Mouse (Mus musculus): ENCODE data around the gene Sowahd. TPM values are rescaled to one million over a fixed set of nuclear protein-coding genes. Genes with fewer than 3 reads are reported as not detected.

Gene Sowahd
- total and polyA plus RNA-seq, 2 experiments from 2014 or later, result 0.09 TPM; not detected in 1

GRCm38 (mm10) chrX:37085665-37086064 is 37.0 kb downstream of the Sowahd start:
- H3K36me3 ChIP-seq (ENCODE audit: insufficient read depth, low read length), result no peaks in the 10 kb centered on the region
- DNase-seq (ENCODE audit: low spot score) (peak; percentile 9), ATAC-seq (peak; percentile 55)
- TF ChIP-seq CTCF (IDR thresholded peaks at IDR 0.05; ENCODE audit: low read depth), result no peak
- H3K4me2 ChIP-seq (ENCODE audit: low read depth, low read length), result peak overlapping the region; percentile 62
- H3K27me3 ChIP-seq (ENCODE audit: insufficient read depth, low read length), result no peaks in the 10 kb centered on the region
- peak overlapping the region; percentile 86 for H3K27ac ChIP-seq
- H3K9me3 ChIP-seq (ENCODE audit: low read length), result no peaks in the 10 kb centered on the region
- H3K9ac ChIP-seq (replicated peaks; ENCODE audit: low read length), result peak overlapping the region; percentile 61
- no peaks in the 10 kb centered on the region for H3K4me1 ChIP-seq (ENCODE audit: insufficient read depth, low read length)
- WGBS, result 31% methylated on average over 9 of the region's 9 CpGs
- peak overlapping the region; percentile 51 for H3K4me3 ChIP-seq (ENCODE audit: low read length)

GRCm38 (mm10) chrX:37088778-37089177 is 40.1 kb downstream of the Sowahd start:
- ATAC-seq, result no peak
- no peak for TF ChIP-seq CTCF (IDR thresholded peaks at IDR 0.05; ENCODE audit: low read depth)
- no peak for DNase-seq (ENCODE audit: low spot score)
- Histone ChIP-seq H3K9ac (replicated peaks; ENCODE audit: low read length) (no peak overlapping the region), H3K9me3 (ENCODE audit: low read length) (no peaks in the 10 kb centered on the region), H3K27me3 (ENCODE audit: insufficient read depth, low read length) (no peaks in the 10 kb centered on the region), H3K36me3 (ENCODE audit: insufficient read depth, low read length) (no peaks in the 10 kb centered on the region), H3K4me2 (ENCODE audit: low read depth, low read length) (no peak overlapping the region), H3K27ac (no peak overlapping the region), H3K4me1 (ENCODE audit: insufficient read depth, low read length) (no peaks in the 10 kb centered on the region), H3K4me3 (ENCODE audit: low read length) (no peak overlapping the region)
- WGBS, result 81% methylated on average over 1 of the region's 1 CpGs

- H3K36me3 ChIP-seq (ENCODE audit: insufficient read depth, low read length), result no peaks in the 10 kb centered on the region
- WGBS, result 95% methylated on average over 3 of the region's 3 CpGs
- ATAC-seq (no peak), DNase-seq (ENCODE audit: low spot score) (no peak)
- no peak overlapping the region for H3K27ac ChIP-seq
- H3K4me1 ChIP-seq (ENCODE audit: insufficient read depth, low read length), result no peaks in the 10 kb centered on the region
- H3K4me3 ChIP-seq (ENCODE audit: low read length), result no peak overlapping the region
- H3K27me3 ChIP-seq (ENCODE audit: insufficient read depth, low read length), result no peaks in the 10 kb centered on the region
- H3K9me3 ChIP-seq (ENCODE audit: low read length), result no peaks in the 10 kb centered on the region
- no peak for TF ChIP-seq CTCF (IDR thresholded peaks at IDR 0.05; ENCODE audit: low read depth)
- H3K9ac ChIP-seq (replicated peaks; ENCODE audit: low read length), result no peak overlapping the region
- no peak overlapping the region for H3K4me2 ChIP-seq (ENCODE audit: low read depth, low read length)
Measured at GRCm38 (mm10) chrX:37091457-37091856, 42.8 kb downstream of the Sowahd start.

GRCm38 (mm10) chrX:37095106-37095768 is 46.6 kb downstream of the Sowahd start:
- Histone ChIP-seq H3K27ac (no peak overlapping the region), H3K9me3 (ENCODE audit: low read length) (no peaks in the 10 kb centered on the region), H3K36me3 (ENCODE audit: insufficient read depth, low read length) (no peaks in the 10 kb centered on the region), H3K27me3 (ENCODE audit: insufficient read depth, low read length) (no peaks in the 10 kb centered on the region), H3K4me3 (ENCODE audit: low read length) (no peak overlapping the region), H3K4me1 (ENCODE audit: insufficient read depth, low read length) (no peaks in the 10 kb centered on the region), H3K9ac (replicated peaks; ENCODE audit: low read length) (no peak overlapping the region), H3K4me2 (ENCODE audit: low read depth, low read length) (no peak overlapping the region)
- no peak for DNase-seq (ENCODE audit: low spot score)
- WGBS, result 91% methylated on average over 11 of the region's 11 CpGs
- TF ChIP-seq CTCF (IDR thresholded peaks at IDR 0.05; ENCODE audit: low read depth), result no peak
- no peak for ATAC-seq

- no peaks in the 10 kb centered on the region for H3K9me3 ChIP-seq (ENCODE audit: low read length)
- ATAC-seq (no peak), DNase-seq (ENCODE audit: low spot score) (no peak)
- no peak overlapping the region for H3K4me3 ChIP-seq (ENCODE audit: low read length)
- H3K9ac ChIP-seq (replicated peaks; ENCODE audit: low read length), result no peak overlapping the region
- no peaks in the 10 kb centered on the region for H3K4me1 ChIP-seq (ENCODE audit: insufficient read depth, low read length)
- TF ChIP-seq CTCF (IDR thresholded peaks at IDR 0.05; ENCODE audit: low read depth), result no peak
- H3K27me3 ChIP-seq (ENCODE audit: insufficient read depth, low read length), result no peaks in the 10 kb centered on the region
- no peak overlapping the region for H3K4me2 ChIP-seq (ENCODE audit: low read depth, low read length)
- H3K36me3 ChIP-seq (ENCODE audit: insufficient read depth, low read length), result no peaks in the 10 kb centered on the region
- WGBS, result 89% methylated on average over 3 of the region's 3 CpGs
- H3K27ac ChIP-seq, result no peak overlapping the region
Measured at GRCm38 (mm10) chrX:37098681-37099080, 50.0 kb downstream of the Sowahd start.

Other genes with a start within 250 kb of the Sowahd start
- 28.5 and 31.2 TPM in 2 replicates for gene Ube2a, start 174.9 kb upstream of the Sowahd start, total RNA-seq (2014; rRNA removed)
- gene Ube2a, start 174.9 kb upstream of the Sowahd start, polyA plus RNA-seq (2015; fragmentation: Nextera tagmentation; extraction: Ambion mirVana), result 134 and 140 TPM in 2 replicates
- 20.5 and 26.8 TPM in 2 replicates for gene C330007P06Rik, start 174.7 kb upstream of the Sowahd start, total RNA-seq (2014; rRNA removed)
- 20.5 and 21.5 TPM in 2 replicates for gene C330007P06Rik, start 174.7 kb upstream of the Sowahd start, polyA plus RNA-seq (2015; fragmentation: Nextera tagmentation; extraction: Ambion mirVana)
- 12.8 and 15.0 TPM in 2 replicates for gene Nkrf, start 145.9 kb upstream of the Sowahd start, total RNA-seq (2014; rRNA removed)
- 15.3 and 15.4 TPM in 2 replicates for gene Nkrf, start 145.9 kb upstream of the Sowahd start, polyA plus RNA-seq (2015; fragmentation: Nextera tagmentation; extraction: Ambion mirVana)
- 81.3 and 106 TPM in 2 replicates for gene Sept6, start 57.1 kb upstream of the Sowahd start, total RNA-seq (2014; rRNA removed)
- 55.0 and 59.6 TPM in 2 replicates for gene Sept6, start 57.1 kb upstream of the Sowahd start, polyA plus RNA-seq (2015; fragmentation: Nextera tagmentation; extraction: Ambion mirVana)
- 99.1 and 125 TPM in 2 replicates for gene Rpl39, start 36.6 kb downstream of the Sowahd start, total RNA-seq (2014; rRNA removed)
- 351 and 371 TPM in 2 replicates for gene Rpl39, start 36.6 kb downstream of the Sowahd start, polyA plus RNA-seq (2015; fragmentation: Nextera tagmentation; extraction: Ambion mirVana)
- 6.8 and 7.9 TPM in 2 replicates for gene Upf3b, start 61.5 kb downstream of the Sowahd start, total RNA-seq (2014; rRNA removed)
- gene Upf3b, start 61.5 kb downstream of the Sowahd start, polyA plus RNA-seq (2015; fragmentation: Nextera tagmentation; extraction: Ambion mirVana), result 22.8 and 25.9 TPM in 2 replicates
- 19.1 and 19.9 TPM in 2 replicates for gene Nkap, start 78.0 kb downstream of the Sowahd start, total RNA-seq (2014; rRNA removed)
- 21.1 and 21.6 TPM in 2 replicates for gene Nkap, start 78.0 kb downstream of the Sowahd start, polyA plus RNA-seq (2015; fragmentation: Nextera tagmentation; extraction: Ambion mirVana)
- gene Akap14, start 120.0 kb downstream of the Sowahd start, total RNA-seq (2014; rRNA removed), result not detected in 2 replicates
- gene Akap14, start 120.0 kb downstream of the Sowahd start, polyA plus RNA-seq (2015; fragmentation: Nextera tagmentation; extraction: Ambion mirVana), result 0.23 and 0.44 TPM in 2 replicates
- 126 and 135 TPM in 2 replicates for gene Ndufa1, start 142.3 kb downstream of the Sowahd start, total RNA-seq (2014; rRNA removed)
- 905 and 915 TPM in 2 replicates for gene Ndufa1, start 142.3 kb downstream of the Sowahd start, polyA plus RNA-seq (2015; fragmentation: Nextera tagmentation; extraction: Ambion mirVana)
- gene Rnf113a1, start 142.4 kb downstream of the Sowahd start, total RNA-seq (2014; rRNA removed), result 7.3 and 7.6 TPM in 2 replicates
- 27.3 and 27.9 TPM in 2 replicates for gene Rnf113a1, start 142.4 kb downstream of the Sowahd start, polyA plus RNA-seq (2015; fragmentation: Nextera tagmentation; extraction: Ambion mirVana)
- gene Gm9, start 162.2 kb downstream of the Sowahd start, total RNA-seq (2014; rRNA removed), result not detected in 2 replicates
- gene Gm9, start 162.2 kb downstream of the Sowahd start, polyA plus RNA-seq (2015; fragmentation: Nextera tagmentation; extraction: Ambion mirVana), result not detected in 2 replicates
- not detected in 2 replicates for gene Rhox1, start 173.4 kb downstream of the Sowahd start, total RNA-seq (2014; rRNA removed)
- not detected in 2 replicates for gene Rhox1, start 173.4 kb downstream of the Sowahd start, polyA plus RNA-seq (2015; fragmentation: Nextera tagmentation; extraction: Ambion mirVana)
- not detected in 2 replicates for gene Rhox2a, start 196.1 kb downstream of the Sowahd start, total RNA-seq (2014; rRNA removed)
- not detected in 2 replicates for gene Rhox2a, start 196.1 kb downstream of the Sowahd start, polyA plus RNA-seq (2015; fragmentation: Nextera tagmentation; extraction: Ambion mirVana)
- gene Rhox3a, start 201.1 kb downstream of the Sowahd start, total RNA-seq (2014; rRNA removed), result not detected in 2 replicates
- not detected in 2 replicates for gene Rhox3a, start 201.1 kb downstream of the Sowahd start, polyA plus RNA-seq (2015; fragmentation: Nextera tagmentation; extraction: Ambion mirVana)
- gene Rhox4a, start 216.5 kb downstream of the Sowahd start, total RNA-seq (2014; rRNA removed), result not detected in 2 replicates
- gene Rhox4a, start 216.5 kb downstream of the Sowahd start, polyA plus RNA-seq (2015; fragmentation: Nextera tagmentation; extraction: Ambion mirVana), result not detected in 2 replicates

Data from hindbrain, postnatal 0 days (tissue).